Mouse (Mus musculus): ENCODE measurements around the gene Fbxl17.

Gene Fbxl17

GRCm38 (mm10) chr17:63462512-63462911, 37.3 kb downstream of the Fbxl17 start:
- DNase-seq (ENCODE audit: low read depth, low spot score) = no peak

- no peak for DNase-seq (ENCODE audit: low read depth, low spot score)
Observed at GRCm38 (mm10) chr17:63459712-63460495, 39.9 kb downstream of the Fbxl17 start.

GRCm38 (mm10) chr17:63458052-63458451, 41.8 kb downstream of the Fbxl17 start:
- no peak for DNase-seq (ENCODE audit: low read depth, low spot score)

GRCm38 (mm10) chr17:63451311-63452006, 48.4 kb downstream of the Fbxl17 start:
- DNase-seq (ENCODE audit: low read depth, low spot score) = no peak

GRCm38 (mm10) chr17:63447691-63448090, 52.1 kb downstream of the Fbxl17 start:
- DNase-seq (ENCODE audit: low read depth, low spot score) = no peak

- no peak for DNase-seq (ENCODE audit: low read depth, low spot score)
Observed at GRCm38 (mm10) chr17:63446971-63447679, 52.7 kb downstream of the Fbxl17 start.

- no peak for DNase-seq (ENCODE audit: low read depth, low spot score)
Observed at GRCm38 (mm10) chr17:63445212-63445611, 54.6 kb downstream of the Fbxl17 start.

GRCm38 (mm10) chr17:63437424-63437823, 62.4 kb downstream of the Fbxl17 start:
- DNase-seq (ENCODE audit: low read depth, low spot score) = no peak

- peak; percentile 57 for DNase-seq (ENCODE audit: low read depth, low spot score)
Observed at GRCm38 (mm10) chr17:63434081-63434480, 65.7 kb downstream of the Fbxl17 start.

- no peak for DNase-seq (ENCODE audit: low read depth, low spot score)
Observed at GRCm38 (mm10) chr17:63431650-63432049, 68.2 kb downstream of the Fbxl17 start.

- DNase-seq (ENCODE audit: low read depth, low spot score) = peak; percentile 28
Observed at GRCm38 (mm10) chr17:63430395-63431075, 69.3 kb downstream of the Fbxl17 start.

GRCm38 (mm10) chr17:63423851-63424250, 76.0 kb downstream of the Fbxl17 start:
- DNase-seq (ENCODE audit: low read depth, low spot score) = no peak

GRCm38 (mm10) chr17:63422685-63423084, 77.1 kb downstream of the Fbxl17 start:
- peak; percentile 50 for DNase-seq (ENCODE audit: low read depth, low spot score)

GRCm38 (mm10) chr17:63421864-63422263, 78.0 kb downstream of the Fbxl17 start:
- DNase-seq (ENCODE audit: low read depth, low spot score) = no peak

GRCm38 (mm10) chr17:63419503-63419902, 80.3 kb downstream of the Fbxl17 start:
- DNase-seq (ENCODE audit: low read depth, low spot score) = no peak

- peak; percentile 52 for DNase-seq (ENCODE audit: low read depth, low spot score)
Observed at GRCm38 (mm10) chr17:63413973-63414580, 85.7 kb downstream of the Fbxl17 start.

- no peak for DNase-seq (ENCODE audit: low read depth, low spot score)
Observed at GRCm38 (mm10) chr17:63411564-63411963, 88.3 kb downstream of the Fbxl17 start.

GRCm38 (mm10) chr17:63410101-63410500, 89.7 kb downstream of the Fbxl17 start:
- DNase-seq (ENCODE audit: low read depth, low spot score) = no peak

- DNase-seq (ENCODE audit: low read depth, low spot score) = no peak
Observed at GRCm38 (mm10) chr17:63405955-63406354, 93.9 kb downstream of the Fbxl17 start.

GRCm38 (mm10) chr17:63405471-63405870, 94.3 kb downstream of the Fbxl17 start:
- DNase-seq (ENCODE audit: low read depth, low spot score) = no peak

- DNase-seq (ENCODE audit: low read depth, low spot score) = no peak
Observed at GRCm38 (mm10) chr17:63404968-63405367, 94.8 kb downstream of the Fbxl17 start.
